Mouse (Mus musculus) subcutaneous adipose tissue, adult 2 months (tissue): ENCODE data around the gene Cyp2j5. TPM values are rescaled to one million over a fixed set of nuclear protein-coding genes. Genes with fewer than 3 reads are reported as not detected.

Source experiments
- polyA plus RNA-seq: library from polyadenylated mRNA; depleted of rRNA; stranded (reverse); fragments of >200 nt; gene quantifications from 2 replicates; pipeline ENCODE4 v1.2.3, GENCODE M21; 2012; ENCODE audit warnings: low replicate concordance; rRNA removed

Gene Cyp2j5
- polyA plus RNA-seq = not detected in 2 replicates

DNA sequence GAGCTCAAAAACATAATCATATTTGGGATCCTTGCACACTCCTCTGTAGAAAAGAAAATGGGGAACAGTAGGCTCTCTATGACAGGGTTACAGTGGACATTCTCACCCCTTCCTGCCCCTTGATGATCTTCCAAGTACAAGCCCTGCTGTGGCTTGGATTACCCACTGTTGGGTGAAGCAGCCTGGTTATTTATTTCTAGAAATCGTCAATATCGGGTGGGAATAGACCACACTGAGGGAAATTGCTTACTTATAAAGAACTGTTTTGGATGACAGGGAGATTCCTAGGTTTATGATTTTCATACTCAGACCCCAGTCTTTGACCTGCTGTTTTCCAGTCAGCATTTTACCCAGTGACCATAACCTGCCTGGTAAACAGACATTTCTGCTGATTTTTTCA lies at the start of gene Cyp2j5:
TSS of gene Cyp2j5 (minus strand) at position 164 of the 400 bp plus-strand sequence.

DNA sequence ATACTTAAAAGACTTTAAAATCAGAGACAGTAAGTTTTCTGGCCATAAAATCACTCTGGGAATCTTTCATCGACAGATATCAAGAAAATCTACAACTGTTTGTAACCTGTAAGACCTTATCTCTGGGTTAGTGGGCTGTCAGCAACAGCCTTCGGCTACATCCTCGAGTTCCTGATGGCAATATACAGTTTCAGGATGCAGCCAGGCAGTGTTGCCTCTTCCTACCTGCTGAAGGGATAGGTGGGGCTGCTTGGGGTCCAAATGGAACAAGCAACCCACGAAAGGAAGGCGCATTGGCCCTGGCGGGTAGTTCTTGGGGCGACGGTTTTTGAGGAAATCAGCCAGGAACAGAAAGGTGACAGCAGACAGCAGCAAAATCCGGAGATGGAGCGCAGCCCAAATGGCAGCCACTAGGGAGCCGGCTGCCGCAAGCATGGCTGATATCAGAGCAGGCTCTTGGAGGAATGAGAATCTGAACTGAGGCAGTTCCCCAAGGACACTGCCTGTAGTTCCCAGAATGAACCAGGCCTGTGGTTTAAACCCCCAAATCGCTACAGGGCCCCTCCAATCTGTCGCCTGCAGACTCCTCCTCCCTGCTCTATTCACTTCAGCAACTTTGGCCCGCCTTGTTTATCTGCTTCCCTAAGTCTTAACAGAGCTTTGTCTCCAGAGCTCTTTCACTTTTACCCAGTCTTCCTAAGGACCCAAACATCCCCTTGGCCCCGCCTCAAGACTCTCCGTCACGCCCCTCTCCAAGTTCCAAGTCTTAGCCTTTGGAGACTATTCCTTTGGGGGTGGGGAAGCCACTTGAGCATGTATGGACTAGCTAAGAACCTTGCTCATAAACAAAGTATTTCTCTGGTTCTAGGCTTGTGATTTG lies 72.8 kb downstream of the Cyp2j5 start, which contains the start of gene Cyp2j9:
TSS of gene Cyp2j9 (minus strand) at position 668 of the 880 bp plus-strand sequence.

Other genes starting within 250 kb of the Cyp2j5 start
- gene Cyp2j8, start 156.8 kb downstream of the Cyp2j5 start, polyA plus RNA-seq = not detected in 2 replicates
- gene Cyp2j6, start 110.5 kb downstream of the Cyp2j5 start, polyA plus RNA-seq = 6.6 and 7.0 TPM in 2 replicates
- 7.7 and 10.5 TPM in 2 replicates for gene Cyp2j9, start 72.6 kb downstream of the Cyp2j5 start, polyA plus RNA-seq
- not detected in 2 replicates for gene Gm12695, start 121.0 kb upstream of the Cyp2j5 start, polyA plus RNA-seq